Mouse (Mus musculus) mature B cell (primary cell): ENCODE data around the gene Chac2.
"Not testable (repeated sequence)": the region's sequence is repeated elsewhere in the genome, so short reads cannot be mapped to it uniquely, and the experiment has no call there.

Source experiments
- in situ Hi-C: fragments of 300-500 bp; cut with MboI; formaldehyde crosslinking; loops from 2 replicates; pipeline ENCODE4 v1.14.3; 2019

Chac2 gene

DNA sequence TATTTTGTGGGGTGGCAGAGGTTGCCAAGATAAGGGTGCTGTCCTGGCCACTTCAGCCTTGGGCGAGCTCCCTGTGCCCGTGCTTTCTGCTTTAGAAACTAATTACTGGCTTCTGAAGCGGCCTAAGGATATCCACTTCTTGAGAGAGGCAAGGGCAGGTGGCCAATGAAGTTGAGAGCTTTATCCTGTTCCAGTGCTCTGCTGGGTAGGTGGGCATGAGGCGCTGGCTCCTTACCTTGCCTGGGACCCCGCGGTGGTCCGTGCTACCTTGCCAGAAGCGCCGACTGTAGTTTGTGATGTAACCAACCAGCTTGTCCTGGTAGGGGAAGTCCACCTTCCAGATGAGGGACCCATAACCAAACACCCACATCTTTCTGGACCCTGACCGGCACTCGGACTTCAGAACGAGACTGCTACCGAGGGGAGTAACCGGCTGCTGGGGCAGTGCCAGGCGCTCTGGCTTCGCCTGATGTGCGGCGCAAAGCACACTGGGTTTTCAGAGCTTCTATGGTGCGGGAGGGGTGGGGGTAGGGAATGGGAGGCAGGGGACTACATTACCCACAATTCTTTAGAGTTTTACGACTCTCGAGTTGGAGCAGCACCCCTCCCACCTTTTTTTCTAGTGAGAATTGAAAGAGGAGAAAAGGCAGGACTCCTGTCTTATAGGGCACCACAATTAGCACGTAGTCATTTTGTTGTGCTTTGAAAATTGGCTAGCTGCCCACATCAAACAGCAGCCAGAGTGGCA is at the start of gene Chac2:
TSS of gene Chac2 (minus strand) at position 474 of the 748 bp plus-strand sequence.
- in situ Hi-C loops: no loop called here

- in situ Hi-C loops: no loop called here
Measured at GRCm38 (mm10) chr11:31034958-31035357, 48.8 kb upstream of the Chac2 start.

- in situ Hi-C loops: not testable (repeated sequence)
Measured at GRCm38 (mm10) chr11:31017466-31017865, 31.3 kb upstream of the Chac2 start.

DNA sequence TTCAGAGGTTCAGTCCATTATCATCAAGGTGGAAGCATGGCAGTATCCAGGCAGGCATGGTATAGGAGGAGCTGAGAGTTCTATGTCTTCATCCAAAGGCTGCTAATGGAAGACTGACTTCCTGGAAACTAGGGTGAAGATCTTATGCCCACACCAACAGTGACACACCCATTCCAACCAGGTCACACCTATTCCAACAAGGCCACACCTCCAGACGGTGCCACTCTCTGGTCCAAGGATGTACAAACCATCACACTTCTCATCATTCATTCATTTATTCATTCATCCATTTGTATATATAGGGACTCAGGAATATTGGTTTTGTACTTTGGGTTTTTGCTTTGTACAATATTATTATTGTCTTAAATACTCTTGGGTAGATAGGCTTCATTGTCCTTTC is 23.5 kb upstream of the Chac2 start:
- in situ Hi-C loops: not testable (repeated sequence)

- in situ Hi-C loops: no loop called here
Measured at GRCm38 (mm10) chr11:31001169-31001908, 15.2 kb upstream of the Chac2 start.

DNA sequence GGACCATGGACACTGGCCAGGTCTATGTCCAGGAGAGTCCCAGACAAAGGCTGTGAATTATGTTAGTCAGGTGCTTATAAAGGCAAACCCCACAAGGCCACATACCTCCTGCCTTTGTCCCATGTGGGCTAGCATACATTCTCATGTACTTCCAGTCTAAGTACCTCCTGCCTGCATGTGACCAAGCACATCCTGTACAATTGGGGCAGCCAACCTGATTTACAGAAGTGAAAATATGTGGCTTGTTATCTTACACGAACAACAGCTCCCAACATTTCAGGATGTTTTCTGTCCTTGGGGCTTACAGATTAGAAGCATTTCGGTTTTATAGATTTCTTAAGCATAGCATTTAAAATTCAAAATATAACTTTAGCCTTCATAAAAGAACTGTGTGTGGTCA is 13.9 kb upstream of the Chac2 start:
- in situ Hi-C loops: no loop called here

DNA sequence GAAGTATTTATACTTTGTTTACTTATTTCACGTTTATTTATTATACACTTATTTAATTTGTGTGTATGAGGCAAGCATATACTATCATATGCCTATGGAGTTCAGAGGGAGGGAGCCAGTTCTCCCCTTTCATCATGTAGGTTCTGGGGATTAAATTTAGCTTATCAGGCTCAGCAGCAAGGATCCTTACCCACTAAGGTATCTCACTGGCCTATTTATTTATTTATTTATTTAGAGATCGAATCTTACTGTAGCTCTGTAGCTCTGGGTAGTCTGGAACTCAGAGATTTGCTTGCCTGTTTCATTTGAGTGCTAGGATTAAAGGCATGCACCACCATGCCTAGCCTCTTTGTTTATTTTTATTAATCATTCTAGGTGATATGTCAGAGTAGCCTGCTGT is 12.6 kb upstream of the Chac2 start:
- in situ Hi-C loops: no loop called here

GRCm38 (mm10) chr11:30998199-30998598 is 12.0 kb upstream of the Chac2 start:
- in situ Hi-C loops: no loop called here

- in situ Hi-C loops: no loop called here
Measured at GRCm38 (mm10) chr11:30996670-30997069, 10.5 kb upstream of the Chac2 start.

DNA sequence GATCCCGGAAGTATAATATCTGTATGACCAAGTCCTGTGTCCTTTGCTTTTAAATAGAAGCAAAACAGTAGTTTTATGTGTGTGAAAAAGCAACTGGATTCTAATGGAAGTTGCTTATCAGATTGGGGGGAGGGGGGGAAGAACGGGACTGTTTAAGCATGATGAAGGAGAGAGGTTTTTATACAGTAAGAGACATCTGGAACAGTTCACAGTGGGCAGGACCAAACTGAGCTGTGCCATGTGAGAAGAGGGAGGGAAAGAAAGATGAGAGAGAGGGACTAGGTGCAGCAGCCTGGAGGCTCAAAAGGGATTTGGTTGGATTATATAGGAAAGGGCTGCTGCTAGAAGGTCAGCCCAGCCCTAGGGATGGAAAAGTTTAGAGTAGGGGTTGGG is 471 bp upstream of the Chac2 start:
- in situ Hi-C loops: no loop called here

GRCm38 (mm10) chr11:30985237-30985636 is 913 bp downstream of the Chac2 start:
- in situ Hi-C loops: no loop called here

GRCm38 (mm10) chr11:30954279-30954725 is 31.8 kb downstream of the Chac2 start, which contains the start of gene Erlec1:
Gene Erlec1, minus strand, starts transcription at chr11:30954335.
- in situ Hi-C loops: no loop called here

DNA sequence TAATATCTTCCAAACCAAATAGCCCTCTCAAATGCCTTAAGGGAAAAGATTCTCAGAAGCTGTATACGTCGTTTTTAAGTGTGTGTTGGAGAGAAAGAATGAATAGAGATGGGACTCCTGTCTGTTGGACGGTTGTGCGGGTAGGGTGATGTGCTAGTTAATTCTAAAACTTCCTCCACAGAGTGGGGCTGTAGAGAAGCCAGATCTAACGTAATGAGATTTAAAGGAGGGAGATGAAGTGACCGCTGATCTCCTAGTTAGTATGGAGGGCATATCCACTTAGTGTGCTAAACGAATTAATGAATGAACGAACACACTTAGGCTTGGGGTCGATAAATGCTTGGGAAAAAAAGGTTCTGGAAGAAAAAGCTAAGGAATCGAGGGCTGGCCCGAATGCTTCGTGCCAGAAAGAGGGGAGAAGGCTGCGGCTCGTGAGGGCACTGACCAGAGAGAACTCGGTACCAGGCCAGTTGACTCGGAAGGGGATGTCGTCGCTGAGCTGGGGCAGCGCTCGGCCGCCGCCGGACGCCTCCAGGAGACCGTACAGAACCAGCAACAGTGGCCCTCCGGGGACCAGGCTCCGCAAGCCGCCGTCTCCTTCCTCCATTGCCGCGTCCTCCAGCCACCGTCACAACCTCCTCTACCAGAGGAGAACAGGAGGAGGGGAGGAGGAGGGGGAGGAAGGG is 32.5 kb downstream of the Chac2 start:
- in situ Hi-C loops: no loop called here

DNA sequence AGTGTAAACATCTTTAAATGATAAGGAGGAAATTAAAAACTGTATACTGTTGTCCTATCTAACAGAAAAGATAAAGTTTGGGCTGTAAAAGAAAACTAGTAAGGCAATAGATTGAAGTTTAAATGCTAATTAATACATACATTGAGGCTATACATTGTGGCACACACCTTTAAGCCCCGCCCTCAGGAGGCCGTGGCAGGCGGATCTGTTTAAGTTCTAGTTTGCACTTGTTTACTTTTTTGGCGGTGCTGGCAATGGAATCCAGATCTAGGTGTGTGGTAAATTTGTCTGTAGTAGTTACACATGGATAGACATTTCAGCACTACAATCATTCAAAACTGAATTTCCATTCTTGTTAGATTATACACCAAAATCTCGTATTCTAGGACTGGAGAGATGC is 33.3 kb downstream of the Chac2 start:
- in situ Hi-C loops: no loop called here

GRCm38 (mm10) chr11:30943522-30943921 is 42.6 kb downstream of the Chac2 start:
- in situ Hi-C loops: no loop called here

DNA sequence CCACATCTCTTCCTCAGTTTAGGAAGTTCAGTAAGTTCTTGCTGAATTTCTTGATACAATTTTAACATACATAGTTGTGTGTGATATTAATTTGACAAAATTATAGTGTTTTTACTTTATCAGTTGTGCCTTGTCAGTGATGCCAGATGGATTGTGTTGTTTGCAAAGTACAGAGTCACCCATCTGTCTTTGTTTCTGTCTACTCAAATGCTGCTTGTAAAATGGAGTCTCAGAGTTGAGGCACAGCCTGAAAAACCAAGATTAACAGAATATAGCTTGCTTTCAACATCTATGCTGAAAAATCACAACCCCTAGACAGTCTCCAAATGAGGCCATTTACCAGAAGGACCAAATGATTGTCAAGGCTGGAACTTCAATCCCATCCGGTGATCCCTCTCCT is 57.7 kb downstream of the Chac2 start:
- in situ Hi-C loops: no loop called here

DNA sequence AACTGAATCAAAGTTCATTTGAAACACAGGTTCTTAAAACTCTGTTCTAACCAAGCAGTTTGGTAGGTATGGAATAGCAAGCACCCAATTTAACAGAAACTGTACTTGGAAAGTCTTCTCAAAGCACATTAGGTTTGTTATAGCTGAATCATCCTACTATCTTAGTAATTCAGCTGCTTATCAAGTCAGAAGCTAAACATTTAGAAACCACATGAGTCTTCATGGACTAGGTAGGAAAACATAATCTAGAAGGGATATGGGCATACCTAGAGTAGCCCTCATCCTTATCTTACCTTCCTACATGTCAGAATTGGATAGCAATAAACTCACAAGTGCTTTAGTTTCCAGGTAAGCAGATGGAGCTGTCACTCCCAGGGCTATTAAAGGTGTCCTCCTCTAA is 58.1 kb downstream of the Chac2 start:
- in situ Hi-C loops: no loop called here
